Mouse (Mus musculus) small intestine, adult 2 months (tissue): ENCODE results near the gene Cped1.

Experiments
- CTCF ChIP-seq: fragments of 200-500 bp; IDR thresholded peaks from 2 replicates; pipeline ENCODE4 v1.5.1; 2012; ENCODE audit warnings: low read depth, mild to moderate bottlenecking, control low read depth, inconsistent platforms, low read length, moderate library complexity, mixed read lengths; ENCODE audit not compliant: insufficient replicate concordance, insufficient read length; ENCODE audit errors: extremely low read depth
- POLR2A ChIP-seq: fragments of 200-500 bp; IDR thresholded peaks from 2 replicates; pipeline ENCODE4 v1.6.1; 2012; ENCODE audit warnings: low read depth, mild to moderate bottlenecking, control low read depth, inconsistent platforms, low read length, moderate library complexity

GRCm38 (mm10) chr6:22020696-22021095 is 35.0 kb downstream of the Cped1 start:
- no peak for TF ChIP-seq POLR2A
- no peak for TF ChIP-seq CTCF
